Mouse (Mus musculus) kidney, embryonic 16.5 days (tissue): ENCODE results near the gene Crtc1. TPM values are rescaled to one million over a fixed set of nuclear protein-coding genes. Genes with fewer than 3 reads are reported as not detected.

Experiments
- ATAC-seq: fragments of 200-750 bp; cut with Nextera tagmentation; 2 replicates; pipeline ENCODE4 v1.8.0; 2017; ENCODE audit warnings: moderate TSS enrichment; ENCODE audit not compliant: low FRiP score, low TSS enrichment
- H3K27ac ChIP-seq: fragments of 300-500 bp; sonication (generic); 2 replicates; pipeline ENCODE4 v1.5.1; 2014; ENCODE audit warnings: low read length
- H3K27me3 ChIP-seq: fragments of 300-500 bp; sonication (generic); 2 replicates; pipeline ENCODE4 v1.6.1; 2014; ENCODE audit warnings: low read length, control low read depth, mixed read lengths; ENCODE audit not compliant: insufficient read depth
- H3K36me3 ChIP-seq: fragments of 300-500 bp; sonication (generic); 2 replicates; pipeline ENCODE4 v1.6.1; 2014; ENCODE audit warnings: low read length, control low read depth, mixed read lengths; ENCODE audit not compliant: insufficient read depth
- H3K4me1 ChIP-seq: fragments of 300-500 bp; sonication (generic); 2 replicates; pipeline ENCODE4 v1.6.1; 2014; ENCODE audit warnings: low read length, control low read depth, mixed read lengths; ENCODE audit not compliant: insufficient read depth
- H3K4me2 ChIP-seq: fragments of 300-500 bp; sonication (generic); replicated peaks from 2 replicates; pipeline ENCODE4 v1.6.1; 2014; ENCODE audit warnings: low read depth, low read length
- H3K4me3 ChIP-seq: fragments of 300-500 bp; sonication (generic); 2 replicates; pipeline ENCODE4 v1.5.1; 2014; ENCODE audit warnings: mild to moderate bottlenecking, low read length
- H3K9ac ChIP-seq: fragments of 300-500 bp; sonication (generic); replicated peaks from 2 replicates; pipeline ENCODE4 v1.6.1; 2014; ENCODE audit warnings: low read length
- H3K9me3 ChIP-seq: fragments of 300-500 bp; sonication (generic); 2 replicates; pipeline ENCODE4 v1.6.1; 2016; ENCODE audit warnings: low read length, control low read depth
- WGBS: fragments of 180-500 bp; shearing (Covaris S2); extraction: QIAGEN DNeasy Blood & Tissue Kit; methylation state at CpG from one replicate; pipeline ENCODE4 v1.1.7; 2014; 5-methylcytosine and 5-hydroxymethylcytosine counted together
- polyA plus RNA-seq: library from polyadenylated mRNA; unstranded; fragments of >200 nt; fragmentation: Nextera tagmentation; extraction: Ambion mirVana; gene quantifications from 2 replicates; pipeline ENCODE4 v1.2.1, GENCODE M21; 2015

Crtc1 gene
- 19.9 and 22.3 TPM in 2 replicates for polyA plus RNA-seq

DNA sequence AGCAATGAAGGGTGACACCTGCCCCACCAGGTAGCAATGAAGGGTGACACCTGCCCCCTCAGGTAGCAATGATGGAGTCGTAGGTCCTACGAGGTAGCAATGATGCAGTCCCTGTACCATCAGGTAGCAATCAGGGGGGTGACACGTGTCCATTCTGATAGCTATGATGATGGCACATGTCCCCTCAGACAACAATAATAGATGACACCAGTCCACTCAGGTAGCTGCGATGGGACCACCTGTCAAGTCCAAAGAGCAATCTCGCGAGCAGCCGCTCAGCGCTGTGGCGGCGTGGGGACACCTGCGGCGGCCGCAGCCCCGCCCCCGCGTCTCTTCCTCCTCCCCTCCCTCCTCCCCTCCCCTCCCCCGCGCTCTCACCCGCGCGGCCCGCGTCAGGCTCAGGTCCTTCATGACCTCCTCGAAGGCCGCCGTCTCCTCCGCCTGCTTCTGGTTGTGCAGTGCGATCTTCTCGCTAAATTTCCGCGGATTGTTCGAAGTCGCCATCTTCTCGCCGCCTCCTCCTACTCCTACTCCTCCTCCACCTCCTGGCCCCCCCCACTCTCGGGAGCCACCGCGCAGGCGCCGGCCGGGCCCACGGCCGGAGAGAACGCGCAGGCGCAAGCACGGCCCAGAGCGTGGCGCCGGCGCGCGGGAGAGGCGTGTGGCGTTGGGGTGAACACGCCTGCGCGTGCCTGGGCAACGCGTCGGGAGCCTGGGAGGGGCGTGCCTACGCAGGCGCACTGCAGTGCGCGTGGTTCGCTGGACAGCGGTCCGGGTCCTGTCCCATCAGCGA, at the start of gene Crtc1:
Crtc1 (minus strand) TSS at position 525 of the 793 bp plus-strand sequence.
- peak within 1 kb of the TSS; percentile 77 for H3K9ac ChIP-seq
- H3K4me1 ChIP-seq: peaks cover 9% of the 10 kb centered on the region
- no peaks in the 10 kb centered on the region for H3K9me3 ChIP-seq
- H3K36me3 ChIP-seq: no peaks in the 10 kb centered on the region
- H3K27me3 ChIP-seq: no peaks in the 10 kb centered on the region
- WGBS: under 1% methylated on average over 57 of the region's 70 CpGs
- H3K4me2 ChIP-seq: peak within 1 kb of the TSS; percentile 87
- H3K27ac ChIP-seq: peak within 1 kb of the TSS; percentile 72
- H3K4me3 ChIP-seq: peak within 1 kb of the TSS; percentile 70
- ATAC-seq: peak; percentile 99

DNA sequence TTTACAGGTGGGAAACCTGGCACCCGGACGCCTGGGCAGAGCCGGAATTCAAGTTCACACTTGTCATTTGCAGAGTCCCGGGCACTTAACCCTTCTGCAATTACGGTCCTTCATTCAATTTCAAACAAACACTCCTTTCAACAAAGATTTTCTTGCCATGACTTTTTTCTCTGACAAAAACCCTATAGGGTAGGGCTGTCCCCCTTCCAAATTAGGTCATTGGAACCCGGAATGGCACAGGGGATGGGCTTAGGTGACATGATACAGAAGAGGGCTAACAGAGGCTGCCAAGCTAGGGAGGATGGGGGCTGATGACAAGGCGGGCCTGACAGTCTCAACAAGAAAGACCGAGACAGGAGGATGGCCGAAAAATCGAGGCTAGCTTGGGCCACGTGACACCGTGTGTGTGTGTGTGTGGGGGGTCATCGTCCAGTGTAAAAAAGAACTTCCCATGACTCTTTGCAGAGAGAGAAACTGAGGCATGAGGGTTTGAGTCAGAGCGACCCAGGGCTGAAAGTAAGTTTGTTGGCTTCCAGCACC, 49.6 kb upstream of the Crtc1 start:
- Histone ChIP-seq H3K4me1 (peaks cover 60% of the 10 kb centered on the region), H3K9ac (0 out of 2 replicates have a peak overlapping the region, but pooled peaks have one; percentile 39), H3K27me3 (peaks cover 97% of the 10 kb centered on the region)

DNA sequence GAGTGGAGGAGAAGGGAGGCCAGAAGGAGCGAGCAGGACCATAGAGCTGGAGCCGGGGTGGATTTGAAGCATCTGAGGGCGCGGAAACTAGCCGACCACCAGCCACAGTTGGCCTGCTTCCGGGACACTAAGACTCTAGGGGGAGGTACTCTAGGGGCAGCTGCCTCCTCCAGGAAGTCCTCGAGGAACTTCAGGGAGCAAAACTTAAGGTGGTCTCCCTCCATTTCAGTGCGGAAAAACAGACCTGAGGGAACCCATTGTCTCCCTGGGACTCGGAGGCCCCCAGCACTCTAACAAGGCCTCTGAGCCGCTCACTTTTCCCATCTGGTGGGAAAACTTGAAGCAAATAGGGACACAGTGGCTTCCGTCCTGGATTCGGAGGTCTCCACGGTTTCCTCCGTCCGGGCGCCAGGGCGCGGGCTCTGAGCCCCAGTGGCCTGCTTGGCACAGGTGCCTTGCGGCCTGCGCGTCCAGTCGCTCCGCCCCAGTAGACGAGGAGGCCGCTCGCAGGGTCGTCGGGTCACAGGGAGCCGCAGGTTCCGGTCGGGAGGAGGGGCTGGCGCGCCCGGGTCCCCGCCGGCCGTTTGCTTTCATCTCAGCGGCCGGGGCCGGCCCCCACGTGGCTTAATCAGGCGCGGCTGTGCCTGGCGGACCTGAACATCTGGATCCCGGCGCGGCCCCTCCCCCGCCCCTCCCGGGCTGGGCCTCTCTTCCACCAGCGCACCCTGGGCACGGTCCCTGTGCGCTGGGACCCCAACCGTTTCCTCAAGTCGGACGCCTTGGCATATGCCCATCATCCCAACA, 48.8 kb upstream of the Crtc1 start:
- Histone ChIP-seq H3K4me2 (peak overlapping the region; percentile 58), H3K27ac (no peak overlapping the region), H3K27me3 (peaks cover 96% of the 10 kb centered on the region), H3K9ac (peak overlapping the region; percentile 52), H3K4me1 (peaks cover 52% of the 10 kb centered on the region), H3K36me3 (no peaks in the 10 kb centered on the region), H3K9me3 (no peaks in the 10 kb centered on the region), H3K4me3 (peak overlapping the region; percentile 39)
- peak; percentile 49 for ATAC-seq
- 2% methylated on average over 49 of the region's 55 CpGs for WGBS

More for the DNA sequence above, 49.6 kb upstream of the Crtc1 start:
- Histone ChIP-seq H3K27ac (no peak overlapping the region), H3K9me3 (no peaks in the 10 kb centered on the region), H3K36me3 (no peaks in the 10 kb centered on the region), H3K4me2 (peak overlapping the region; percentile 60), H3K4me3 (peak overlapping the region; percentile 42)
- no peak for ATAC-seq
- 1% methylated on average over 14 of the region's 14 CpGs for WGBS

DNA sequence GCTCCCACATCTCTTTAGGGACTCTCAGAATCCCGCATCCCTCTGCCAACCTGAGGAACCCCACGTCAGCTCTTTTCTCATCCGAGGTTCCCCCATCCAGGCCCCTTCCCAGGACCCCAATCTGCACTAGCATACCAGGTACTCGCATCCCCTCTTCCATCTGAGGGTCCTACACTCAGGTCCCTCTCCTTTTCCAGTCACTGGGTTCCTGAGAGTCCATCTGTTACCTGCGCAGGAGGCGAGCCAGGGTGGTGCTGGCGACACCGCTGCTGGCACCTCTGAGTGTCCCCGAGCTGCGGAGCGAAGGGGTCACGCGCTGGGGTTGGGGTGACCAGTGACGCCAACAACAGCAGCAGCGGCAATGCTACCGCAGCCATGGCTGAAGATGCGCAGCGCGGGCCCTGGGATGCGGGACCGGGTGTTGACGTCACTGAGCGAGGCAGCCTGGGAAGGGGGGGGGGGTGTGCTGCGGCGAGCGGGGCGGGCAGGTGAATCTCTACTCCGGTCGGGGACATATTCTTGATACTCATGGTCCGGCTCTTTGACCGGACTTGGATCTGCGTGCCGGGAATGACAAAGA, 47.7 kb upstream of the Crtc1 start, which contains the start of gene Tmem59l:
Tmem59l (minus strand) TSS at position 418 of the 580 bp plus-strand sequence.
- Histone ChIP-seq H3K9ac (peak within 1 kb of the TSS; percentile 52), H3K27ac (no peak within 1 kb of the TSS), H3K4me1 (peaks cover 41% of the 10 kb centered on the region)

DNA sequence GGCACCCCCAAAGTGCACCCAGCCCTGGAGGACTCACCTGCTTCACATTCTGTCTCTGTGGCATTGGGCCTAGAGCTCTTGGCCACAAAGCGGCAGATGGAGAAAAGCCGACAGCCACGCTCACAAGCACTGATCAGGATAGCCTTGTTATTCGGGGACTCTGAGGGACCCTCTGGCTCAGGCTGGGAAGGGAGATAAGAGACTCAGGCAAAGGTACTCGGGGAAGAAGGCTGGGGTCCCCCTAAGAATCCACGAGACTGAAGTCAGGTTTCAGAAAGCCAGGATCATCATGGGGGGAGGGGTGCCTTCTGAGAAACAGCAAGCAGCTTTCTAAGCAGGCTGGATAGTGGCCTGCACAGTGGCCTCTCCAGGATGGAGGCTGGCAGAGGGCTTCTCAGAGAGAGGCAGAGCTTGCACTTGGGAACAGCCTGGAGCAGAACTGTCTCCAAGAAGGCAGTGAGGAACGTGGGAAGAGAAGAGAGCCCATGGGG, 46.9 kb upstream of the Crtc1 start:
- no peak overlapping the region for H3K9ac ChIP-seq

More for the DNA sequence above, 47.7 kb upstream of the Crtc1 start, which contains the start of gene Tmem59l:
- H3K27me3 ChIP-seq: peaks cover 86% of the 10 kb centered on the region
- H3K4me2 ChIP-seq: peak within 1 kb of the TSS; percentile 58
- H3K36me3 ChIP-seq: no peaks in the 10 kb centered on the region
- no peak for ATAC-seq
- peak within 1 kb of the TSS; percentile 39 for H3K4me3 ChIP-seq
- H3K9me3 ChIP-seq: no peaks in the 10 kb centered on the region
- 6% methylated on average over 33 of the region's 33 CpGs for WGBS

DNA sequence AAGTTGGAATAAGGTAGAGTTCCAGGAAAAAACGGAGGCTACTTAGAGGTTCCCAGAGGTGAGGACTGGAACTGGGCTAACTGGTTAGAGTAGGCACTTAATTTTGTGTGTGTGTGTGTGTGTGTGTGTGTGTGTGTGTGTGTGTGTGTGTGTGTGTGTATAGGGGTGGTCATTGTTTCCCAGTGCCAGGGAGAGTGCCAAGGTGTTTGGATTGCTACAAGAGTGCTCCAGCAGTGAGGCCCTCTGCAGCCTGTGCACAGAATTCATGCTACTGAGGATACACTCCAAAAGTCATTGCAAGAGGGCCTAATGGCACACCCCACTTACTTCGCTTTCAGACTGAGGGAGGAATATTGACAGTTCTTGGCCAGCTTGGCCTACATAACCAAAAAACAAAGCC, 43.6 kb upstream of the Crtc1 start:
- H3K4me1 ChIP-seq: peaks cover 9% of the 10 kb centered on the region
- no peak overlapping the region for H3K4me3 ChIP-seq
- no peaks in the 10 kb centered on the region for H3K36me3 ChIP-seq
- peaks cover 56% of the 10 kb centered on the region for H3K27me3 ChIP-seq
- no peak overlapping the region for H3K27ac ChIP-seq
- no peaks in the 10 kb centered on the region for H3K9me3 ChIP-seq
- no peak overlapping the region for H3K4me2 ChIP-seq
- no peak overlapping the region for H3K9ac ChIP-seq
- no peak for ATAC-seq
- 74% methylated on average over 2 of the region's 2 CpGs for WGBS

More for the DNA sequence above, 46.9 kb upstream of the Crtc1 start:
- WGBS: 64% methylated on average over 7 of the region's 7 CpGs
- Histone ChIP-seq H3K27me3 (peaks cover 78% of the 10 kb centered on the region), H3K27ac (no peak overlapping the region), H3K9me3 (no peaks in the 10 kb centered on the region), H3K4me1 (peaks cover 38% of the 10 kb centered on the region), H3K36me3 (no peaks in the 10 kb centered on the region), H3K4me2 (no peak overlapping the region), H3K4me3 (no peak overlapping the region)
- ATAC-seq: no peak

DNA sequence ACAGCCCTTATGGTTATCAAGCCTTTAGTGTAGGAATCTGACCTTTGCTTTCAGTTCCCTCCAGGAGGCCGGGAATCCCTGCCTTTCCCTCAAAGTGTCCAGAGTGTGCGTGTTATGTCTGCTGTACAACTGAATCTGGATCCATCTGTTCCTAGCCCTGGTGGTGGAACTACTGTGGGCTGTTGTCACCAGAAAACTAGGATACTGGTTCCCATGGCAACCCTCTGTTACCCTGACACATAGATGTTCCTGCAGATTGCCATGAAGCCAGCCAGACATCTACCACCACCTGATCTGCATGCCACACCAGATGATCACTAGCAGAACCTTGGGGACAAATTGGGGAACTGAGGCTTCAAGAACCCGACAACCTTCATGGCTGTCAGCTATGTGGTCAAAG, 42.5 kb upstream of the Crtc1 start:
- Histone ChIP-seq H3K27me3 (peaks cover 47% of the 10 kb centered on the region), H3K27ac (no peak overlapping the region), H3K4me1 (peaks cover 12% of the 10 kb centered on the region; the same call in 1 of the 2 replicates), H3K4me3 (no peak overlapping the region), H3K9ac (no peak overlapping the region), H3K4me2 (no peak overlapping the region), H3K36me3 (no peaks in the 10 kb centered on the region), H3K9me3 (no peaks in the 10 kb centered on the region)
- no peak for ATAC-seq
- 81% methylated on average over 3 of the region's 3 CpGs for WGBS

DNA sequence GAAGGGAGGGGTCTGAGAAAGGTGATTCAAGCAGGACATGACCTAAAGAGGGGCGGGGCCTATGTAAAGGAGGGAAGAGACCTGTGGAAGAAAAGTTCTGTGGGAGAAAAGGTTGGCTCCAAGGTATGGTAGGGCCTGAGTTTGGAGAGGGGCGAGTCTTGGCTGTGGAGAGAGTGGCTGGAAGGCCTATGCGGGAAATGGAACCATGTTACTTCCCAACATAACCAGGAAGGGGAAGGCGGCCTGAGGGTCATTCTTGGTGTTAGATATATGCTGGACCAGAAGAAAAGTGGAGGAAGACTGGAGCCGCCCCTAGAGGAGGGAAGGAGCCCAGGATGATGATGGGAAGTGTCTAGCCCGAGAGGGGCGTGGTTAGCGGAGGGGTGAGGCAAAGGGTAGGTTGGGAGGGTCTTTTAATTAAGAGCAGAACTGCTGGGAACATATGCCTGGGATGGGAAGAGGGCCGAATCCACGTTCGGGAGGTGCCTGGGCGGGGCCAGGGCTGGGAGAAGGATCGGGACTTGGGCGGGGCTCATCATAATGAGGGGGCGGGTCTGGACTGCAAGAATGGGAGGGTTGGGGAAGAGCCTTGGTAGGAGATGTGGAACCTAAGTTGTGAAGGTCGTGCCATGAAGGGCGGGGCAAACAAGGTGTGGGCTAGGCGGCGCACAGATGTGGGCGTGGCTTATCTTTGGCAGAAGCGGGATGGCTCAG, 38.0 kb upstream of the Crtc1 start:
- 2% methylated on average over 21 of the region's 21 CpGs for WGBS
- Histone ChIP-seq H3K9me3 (no peaks in the 10 kb centered on the region), H3K4me3 (peak overlapping the region; percentile 85), H3K9ac (peak overlapping the region; percentile 18; the same call in 1 of the 2 replicates), H3K27me3 (peaks cover 11% of the 10 kb centered on the region; the same call in 1 of the 2 replicates), H3K4me1 (peaks cover 16% of the 10 kb centered on the region), H3K36me3 (no peaks in the 10 kb centered on the region), H3K4me2 (peak overlapping the region; percentile 60), H3K27ac (peak overlapping the region; percentile 63)
- peak; percentile 57 for ATAC-seq
